Mouse (Mus musculus) heart, embryonic 14.5 days (tissue): ENCODE results near the gene Anapc16. TPM values are rescaled to one million over a fixed set of nuclear protein-coding genes. Genes with fewer than 3 reads are reported as not detected.

Source experiments
- polyA plus RNA-seq: library from polyadenylated mRNA; unstranded; fragments of >200 nt; fragmentation: Nextera tagmentation; extraction: Ambion mirVana; gene quantifications from 2 replicates; pipeline ENCODE4 v1.2.1, GENCODE M21; 2014

The Anapc16 gene
- polyA plus RNA-seq, 1 experiment from 2014 or later = 103 TPM

Other genes with a start within 250 kb of the Anapc16 start
- gene Dnajb12, start 123.6 kb downstream of the Anapc16 start, polyA plus RNA-seq = 26.9 and 28.6 TPM in 2 replicates
- gene Ddit4, start 51.3 kb downstream of the Anapc16 start, polyA plus RNA-seq = 0.70 and 2.4 TPM in 2 replicates
- 42.7 and 43.3 TPM in 2 replicates for gene Ascc1, start 330 bp downstream of the Anapc16 start, polyA plus RNA-seq
- 2.6 and 3.7 TPM in 2 replicates for gene Spock2, start 103.1 kb upstream of the Anapc16 start, polyA plus RNA-seq
- 0.24 and 0.26 TPM in 2 replicates for gene Chst3, start 216.1 kb upstream of the Anapc16 start, polyA plus RNA-seq